Mouse (Mus musculus) adipocyte (in vitro differentiated cells): ENCODE measurements at regions not wholly inside any gene's neighbourhood (a gene's known extent, or its start where the extent isn't known, plus 50 kb on each side); places are given as distances from the start of the nearest gene placed in this dataset.

ENCODE experiments used
- DNase-seq: peaks from one replicate; pipeline ENCODE4 v3.0.0-alpha.2; 2016; ENCODE audit warnings: low spot score

GRCm38 (mm10) chr7:138639541-138639940 is 206.3 kb upstream of the Ppp2r2d start:
- no peak for DNase-seq

- DNase-seq = no peak
Observed at GRCm38 (mm10) chr7:138626061-138626460, 219.8 kb upstream of the Ppp2r2d start.

- no peak for DNase-seq
Observed at GRCm38 (mm10) chr7:138620896-138621655, 223.5 kb upstream of the Tcerg1l start.

GRCm38 (mm10) chr7:138620080-138620684 is 222.7 kb upstream of the Tcerg1l start:
- DNase-seq = no peak

- DNase-seq = no peak
Observed at GRCm38 (mm10) chr7:138616468-138616867, 218.9 kb upstream of the Tcerg1l start.

GRCm38 (mm10) chr7:138609605-138610004 is 212.1 kb upstream of the Tcerg1l start:
- no peak for DNase-seq

- no peak for DNase-seq
Observed at GRCm38 (mm10) chr7:138609124-138609523, 211.6 kb upstream of the Tcerg1l start.

GRCm38 (mm10) chr7:138606363-138606964 is 208.9 kb upstream of the Tcerg1l start:
- no peak for DNase-seq

- DNase-seq = no peak
Observed at GRCm38 (mm10) chr7:138605923-138606322, 208.4 kb upstream of the Tcerg1l start.

GRCm38 (mm10) chr7:138601749-138602148 is 204.2 kb upstream of the Tcerg1l start:
- DNase-seq = no peak

- no peak for DNase-seq
Observed at GRCm38 (mm10) chr7:138593344-138593743, 195.8 kb upstream of the Tcerg1l start.

GRCm38 (mm10) chr7:138567352-138567751 is 169.8 kb upstream of the Tcerg1l start:
- DNase-seq = no peak

- DNase-seq = no peak
Observed at GRCm38 (mm10) chr7:138551629-138552028, 154.1 kb upstream of the Tcerg1l start.

- no peak for DNase-seq
Observed at GRCm38 (mm10) chr7:138547881-138548280, 150.4 kb upstream of the Tcerg1l start.

GRCm38 (mm10) chr7:138538048-138538831 is 140.7 kb upstream of the Tcerg1l start:
- no peak for DNase-seq

- DNase-seq = no peak
Observed at GRCm38 (mm10) chr7:138526143-138526542, 128.6 kb upstream of the Tcerg1l start.

GRCm38 (mm10) chr7:138524936-138525335 is 127.4 kb upstream of the Tcerg1l start:
- no peak for DNase-seq

- no peak for DNase-seq
Observed at GRCm38 (mm10) chr7:138514171-138514570, 116.6 kb upstream of the Tcerg1l start.

- DNase-seq = no peak
Observed at GRCm38 (mm10) chr7:138505205-138505604, 107.7 kb upstream of the Tcerg1l start.

GRCm38 (mm10) chr7:138503986-138504385 is 106.5 kb upstream of the Tcerg1l start:
- no peak for DNase-seq

GRCm38 (mm10) chr7:138503016-138503415 is 105.5 kb upstream of the Tcerg1l start:
- no peak for DNase-seq

- DNase-seq = no peak
Observed at GRCm38 (mm10) chr7:138501347-138502014, 104.0 kb upstream of the Tcerg1l start.
